25 mouse cellular contexts compared by ENCODE assay signal in the genomic region with DNA sequence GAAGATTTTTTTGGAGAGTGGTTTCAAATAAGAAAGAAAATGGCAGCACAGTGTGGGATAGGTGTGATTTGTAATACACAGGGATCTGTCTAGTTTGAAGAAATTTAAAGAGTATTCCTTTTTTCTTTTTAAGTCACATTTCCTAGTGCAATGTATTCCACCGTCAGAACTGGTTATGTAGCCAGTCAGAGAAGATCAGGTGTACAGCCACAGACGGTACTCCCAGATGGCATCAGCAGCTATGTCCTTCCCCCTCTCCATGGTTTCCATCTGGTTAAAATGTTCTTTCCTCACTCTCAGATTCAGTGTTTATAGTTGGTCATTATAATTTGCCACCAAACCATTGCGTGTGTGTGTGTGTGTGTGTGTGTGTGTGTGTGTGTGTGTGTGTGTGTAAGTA. TPM values are rescaled to one million over a fixed set of nuclear protein-coding genes. Genes with fewer than 3 reads are reported as not detected.
DNase-seq lines count a peak whose midpoint lies in the region; TF ChIP-seq lines count a peak whose summit lies in the region.
"Had no signal": no experiment of that assay in that cellular context is flagged by ENCODE, and none has a peak within 500 bp of the region (broad histone marks: within the 10 kb centered on the region; RNA-seq: fewer than 3 reads in every experiment).

No protein-coding gene starts in this region.

- intact Hi-C loops in heart, postnatal 25 days (cut with DNase I): no loop called here

- no peak for TF ChIP-seq CTCF in layer of hippocampus, adult 2 months (conservative IDR thresholded peaks at IDR 0.05)

- DNase-seq in heart, adult 11 months: peak; percentile 59
- DNase-seq in heart, postnatal 25 days (ENCODE audit: low spot score): no peak
- DNase-seq in layer of hippocampus, adult 2 months (ENCODE audit: low spot score in 2 of 2): peak in 1 of 2 experiments; percentile 29
- DNase-seq in layer of hippocampus, adult 9-10 months (ENCODE audit: low spot score): no peak
- DNase-seq in right cerebral cortex, postnatal 25 days: peak; percentile 14
- no peak for DNase-seq in right cerebral cortex, postnatal 4 days
- no peak for DNase-seq in adrenal gland, postnatal 25 days
- DNase-seq: adrenal gland, adult 2 months; adrenal gland, postnatal 10 days; adrenal gland, postnatal 36 days; cerebellum, adult 11 months; cerebellum, adult 18-20 months; cerebellum, adult 8-10 months; cerebellum, adult 9-11 months; cerebellum, postnatal 14 days; cerebellum, postnatal 36 days; embryo, embryonic 11 days had no signal

- H3K27ac ChIP-seq in layer of hippocampus, adult 2 months: peak overlapping the region; percentile 48
- H3K27ac ChIP-seq: embryonic facial prominence, embryonic 13.5 days; embryonic facial prominence, embryonic 15.5 days; forebrain, embryonic 10.5 days; forebrain, embryonic 12.5 days had no signal

- H3K4me3 ChIP-seq in layer of hippocampus, adult 2 months: no peak overlapping the region
- H3K4me3 ChIP-seq: embryonic facial prominence, embryonic 13.5 days; embryonic facial prominence, embryonic 15.5 days; erythroblast, embryonic 14.5 days; forebrain, embryonic 10.5 days; forebrain, embryonic 12.5 days had no signal

RNA-seq across cellular contexts. Expression of gene Ctso, which starts 10.7 kb away (rescaled TPM):
- 1 to 10 TPM; 8.1 to 8.3 TPM for total RNA-seq in heart, postnatal 25 days (2021)
- total RNA-seq in layer of hippocampus, adult 2 months (2021): 10 to 100 TPM; 19.1 to 19.9 TPM
- total RNA-seq in adrenal gland, postnatal 25 days (2021): 56.6 and 73.0 TPM in 2 replicates

RNA-seq across cellular contexts. Expression of gene Tdo2, which starts 32.9 kb away (rescaled TPM):
- not detected for total RNA-seq in heart, postnatal 25 days (2021)
- total RNA-seq in layer of hippocampus, adult 2 months (2021): 10 to 100 TPM; 15.9 to 16.1 TPM
- 1.1 and 10.1 TPM in 2 replicates for total RNA-seq in adrenal gland, postnatal 25 days (2021)
- total RNA-seq: common myeloid progenitor, adult 5-6 weeks; ES-E14; MEL had no signal

RNA-seq across cellular contexts. Expression of gene Asic5, which starts 39.0 kb away (rescaled TPM):
- not detected for total RNA-seq in heart, postnatal 25 days (2021)
- total RNA-seq in layer of hippocampus, adult 2 months (2021): not detected
- total RNA-seq in adrenal gland, postnatal 25 days (2021): not detected in 2 replicates
- total RNA-seq: adrenal gland, adult 2 months; adrenal gland, postnatal 36 days; common myeloid progenitor, adult 5-6 weeks; ES-E14; MEL had no signal

Comparison
In these comparisons a context has a peak if more than half of its experiments do, and no peak if none do; other contexts are left out.
1. DNase-seq: peak in heart, adult 11 months (single experiment) and right cerebral cortex, postnatal 25 days (single experiment); none in heart, postnatal 25 days (single experiment), layer of hippocampus, adult 9-10 months (single experiment), right cerebral cortex, postnatal 4 days (single experiment) and adrenal gland, postnatal 25 days (single experiment).